Mouse (Mus musculus) kidney, embryonic 15.5 days (tissue): ENCODE measurements at regions not wholly inside any gene's neighbourhood (a gene's known extent, or its start where the extent isn't known, plus 50 kb on each side); places are given as distances from the start of the nearest gene placed in this dataset.
A peak's percentile ranks its signal among the peaks of the same experiment; 100 is the strongest.

ENCODE experiments used
- ATAC-seq: fragments of 200-750 bp; cut with Nextera tagmentation; replicated peaks from 2 replicates; pipeline ENCODE4 v1.8.0; 2017; ENCODE audit warnings: moderate TSS enrichment; ENCODE audit not compliant: low FRiP score
- H3K27ac ChIP-seq: fragments of 300-500 bp; sonication (generic); 2 replicates; pipeline ENCODE4 v1.5.1; 2015; ENCODE audit warnings: mild to moderate bottlenecking, inconsistent platforms
- H3K27me3 ChIP-seq: fragments of 300-500 bp; sonication (generic); 2 replicates; pipeline ENCODE4 v1.6.1; 2015; ENCODE audit warnings: inconsistent platforms
- H3K36me3 ChIP-seq: fragments of 300-500 bp; sonication (generic); 2 replicates; pipeline ENCODE4 v1.6.1; 2015; ENCODE audit warnings: inconsistent platforms
- H3K4me1 ChIP-seq: fragments of 300-500 bp; sonication (generic); 2 replicates; pipeline ENCODE4 v1.6.1; 2015; ENCODE audit warnings: inconsistent platforms
- H3K4me2 ChIP-seq: fragments of 300-500 bp; sonication (generic); 2 replicates; pipeline ENCODE4 v1.6.1; 2015; ENCODE audit warnings: moderate library complexity, mild to moderate bottlenecking, inconsistent platforms
- H3K4me3 ChIP-seq: fragments of 300-500 bp; sonication (generic); replicated peaks from 2 replicates; pipeline ENCODE4 v1.5.1; 2015; ENCODE audit warnings: mild to moderate bottlenecking, inconsistent platforms
- H3K9ac ChIP-seq: fragments of 300-500 bp; sonication (generic); 2 replicates; pipeline ENCODE4 v1.6.1; 2015; ENCODE audit warnings: mild to moderate bottlenecking, inconsistent platforms
- H3K9me3 ChIP-seq: fragments of 300-500 bp; sonication (generic); replicated peaks from 2 replicates; pipeline ENCODE4 v1.6.1; 2016; ENCODE audit warnings: inconsistent platforms
- WGBS: fragments of 180-500 bp; shearing (Covaris S2); methylation state at CpG from one replicate; pipeline ENCODE4 v1.1.7; 2015; ENCODE audit warnings: mixed read lengths; 5-methylcytosine and 5-hydroxymethylcytosine counted together

DNA sequence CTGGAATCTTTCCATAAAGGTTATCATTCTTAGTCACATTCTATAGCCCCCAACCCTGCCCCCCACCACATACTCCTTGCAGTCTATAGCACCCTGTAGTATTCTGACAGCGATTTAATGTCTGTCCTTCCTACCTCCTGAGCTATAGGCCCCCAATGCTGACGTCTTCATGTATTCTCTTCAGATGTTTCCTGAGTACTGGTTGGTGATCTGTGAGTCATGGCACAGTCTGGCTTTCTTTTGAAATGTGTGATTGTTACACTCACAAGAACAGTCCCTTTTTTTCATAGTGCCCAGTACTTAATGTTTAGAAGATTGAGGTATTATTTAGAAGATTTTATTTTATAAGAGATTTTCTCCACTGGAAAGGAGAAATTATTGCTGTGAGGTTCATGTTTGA is 634.6 kb upstream of the Zeb2 start:
- no peaks in the 10 kb centered on the region for H3K36me3 ChIP-seq
- H3K27ac ChIP-seq: no peak overlapping the region
- no peak overlapping the region for H3K4me2 ChIP-seq
- 80% methylated on average over 2 of the region's 2 CpGs for WGBS
- H3K27me3 ChIP-seq: no peaks in the 10 kb centered on the region
- H3K4me3 ChIP-seq: no peak overlapping the region
- no peak for ATAC-seq
- H3K4me1 ChIP-seq: no peaks in the 10 kb centered on the region
- H3K9ac ChIP-seq: no peak overlapping the region
- H3K9me3 ChIP-seq: no peaks in the 10 kb centered on the region

DNA sequence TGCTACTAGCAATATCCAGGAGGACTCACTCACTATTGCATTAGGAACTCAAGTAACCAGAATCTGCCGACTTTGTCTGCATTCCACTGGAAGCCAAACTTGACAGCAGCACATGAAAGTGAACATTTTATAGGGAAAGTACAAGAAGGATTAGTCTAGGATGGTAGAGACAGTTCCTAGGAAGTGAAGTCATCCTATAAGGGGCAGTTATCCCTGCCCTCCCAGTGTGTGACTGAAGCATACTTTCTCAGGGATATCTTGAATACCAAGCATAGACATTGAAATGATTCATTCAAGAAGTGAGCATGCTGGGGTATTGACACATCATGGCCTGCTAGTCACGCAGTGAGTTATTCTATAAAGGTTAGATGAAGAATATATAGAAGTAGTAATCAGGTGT is 632.2 kb upstream of the Zeb2 start:
- 83% methylated on average over 2 of the region's 2 CpGs for WGBS
- Histone ChIP-seq H3K9ac (no peak overlapping the region), H3K9me3 (no peaks in the 10 kb centered on the region), H3K36me3 (no peaks in the 10 kb centered on the region), H3K4me3 (no peak overlapping the region), H3K27ac (no peak overlapping the region), H3K4me2 (no peak overlapping the region), H3K4me1 (no peaks in the 10 kb centered on the region), H3K27me3 (no peaks in the 10 kb centered on the region)
- ATAC-seq: no peak

DNA sequence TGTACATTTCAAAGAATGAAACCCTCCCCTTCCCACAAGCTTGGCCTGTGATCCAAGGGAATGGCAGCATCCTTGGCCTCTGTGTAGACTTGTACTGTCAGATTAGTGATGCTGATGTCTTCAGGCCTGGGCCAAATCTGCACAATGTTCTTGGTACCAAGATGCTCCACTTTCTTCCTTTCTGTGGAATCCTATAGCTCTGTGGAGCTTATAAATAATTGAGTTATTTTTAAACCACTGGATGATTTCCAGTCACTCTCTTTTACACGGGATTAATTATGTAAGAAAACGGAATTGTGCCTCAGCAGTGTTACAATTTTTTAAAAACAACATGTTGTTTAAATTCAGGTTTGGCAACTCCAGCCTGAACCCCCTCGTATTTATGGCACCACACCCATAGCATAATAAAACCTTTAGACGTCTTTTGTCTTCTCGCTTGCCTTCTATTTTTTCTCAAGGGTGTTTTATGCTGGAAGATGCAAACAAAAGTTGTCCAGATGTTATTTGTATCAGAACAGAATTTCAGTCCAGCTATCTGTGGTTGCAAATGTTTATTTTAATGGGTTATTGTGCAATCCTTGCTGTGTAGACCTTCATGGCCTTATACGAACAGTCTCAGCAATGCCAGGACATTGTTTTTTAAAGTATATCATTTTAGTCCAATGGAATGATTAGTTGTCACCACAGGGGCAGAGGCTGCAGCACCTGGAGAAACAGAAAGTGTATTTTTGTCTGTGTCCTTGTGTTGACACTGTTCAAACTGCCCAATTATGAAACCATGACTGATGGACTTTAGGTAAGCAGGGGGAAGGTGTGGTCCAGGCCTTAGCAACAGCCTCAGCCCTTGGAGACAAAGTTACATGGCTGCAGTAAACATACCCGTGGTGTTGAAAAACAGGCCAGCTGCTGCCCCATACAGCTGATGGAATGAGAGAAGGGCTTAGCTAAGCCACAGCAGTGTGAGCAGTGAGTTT is 630.4 kb upstream of the Zeb2 start:
- H3K4me2 ChIP-seq: no peak overlapping the region
- H3K36me3 ChIP-seq: no peaks in the 10 kb centered on the region
- no peak overlapping the region for H3K9ac ChIP-seq
- H3K4me3 ChIP-seq: no peak overlapping the region
- no peaks in the 10 kb centered on the region for H3K27me3 ChIP-seq
- H3K4me1 ChIP-seq: no peaks in the 10 kb centered on the region
- ATAC-seq: no peak
- no peaks in the 10 kb centered on the region for H3K9me3 ChIP-seq
- 56% methylated on average over 7 of the region's 7 CpGs for WGBS
- H3K27ac ChIP-seq: no peak overlapping the region

DNA sequence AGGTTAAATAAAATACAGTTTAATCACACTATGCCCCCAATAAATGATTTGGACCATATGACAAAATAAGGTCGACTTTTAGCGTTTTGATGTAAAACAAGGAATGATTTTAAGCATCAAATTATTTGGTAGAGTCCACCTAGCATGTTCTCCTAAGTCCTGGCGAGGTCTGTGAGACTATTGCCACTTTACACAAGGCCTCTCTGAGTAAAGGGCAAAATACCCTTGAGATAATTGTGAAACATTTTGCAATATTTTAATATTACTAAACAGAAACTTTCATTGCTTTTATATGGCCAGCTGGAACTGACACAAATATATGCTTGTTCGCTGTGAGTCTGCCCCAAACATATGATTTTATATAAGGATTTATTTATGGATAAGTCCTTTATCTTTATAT is 629.4 kb upstream of the Zeb2 start:
- Histone ChIP-seq H3K4me2 (no peak overlapping the region), H3K4me1 (no peaks in the 10 kb centered on the region), H3K9ac (no peak overlapping the region), H3K27ac (no peak overlapping the region), H3K27me3 (no peaks in the 10 kb centered on the region), H3K4me3 (no peak overlapping the region), H3K36me3 (no peaks in the 10 kb centered on the region), H3K9me3 (no peaks in the 10 kb centered on the region)
- ATAC-seq: no peak
- 83% methylated on average over 4 of the region's 4 CpGs for WGBS

DNA sequence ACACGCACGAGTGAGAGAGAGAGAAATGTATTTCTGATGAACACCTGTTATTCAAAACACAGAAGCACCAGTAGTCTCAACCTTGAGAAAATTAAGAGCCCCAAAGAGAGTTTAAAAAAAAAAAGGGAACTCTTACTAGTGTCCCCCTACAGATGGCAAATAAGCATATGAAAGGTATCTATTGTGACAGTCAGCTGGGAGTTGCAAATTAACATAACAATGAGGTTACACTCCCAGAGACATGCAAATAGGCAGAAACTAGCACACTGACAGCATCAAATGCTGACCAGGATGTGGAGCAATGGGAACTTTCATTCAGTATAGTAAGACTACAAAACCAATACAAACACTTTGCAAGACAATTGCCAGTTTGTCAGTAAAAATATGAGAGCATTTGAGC is 619.1 kb upstream of the Zeb2 start:
- no peak overlapping the region for H3K4me3 ChIP-seq
- H3K4me1 ChIP-seq: no peaks in the 10 kb centered on the region

DNA sequence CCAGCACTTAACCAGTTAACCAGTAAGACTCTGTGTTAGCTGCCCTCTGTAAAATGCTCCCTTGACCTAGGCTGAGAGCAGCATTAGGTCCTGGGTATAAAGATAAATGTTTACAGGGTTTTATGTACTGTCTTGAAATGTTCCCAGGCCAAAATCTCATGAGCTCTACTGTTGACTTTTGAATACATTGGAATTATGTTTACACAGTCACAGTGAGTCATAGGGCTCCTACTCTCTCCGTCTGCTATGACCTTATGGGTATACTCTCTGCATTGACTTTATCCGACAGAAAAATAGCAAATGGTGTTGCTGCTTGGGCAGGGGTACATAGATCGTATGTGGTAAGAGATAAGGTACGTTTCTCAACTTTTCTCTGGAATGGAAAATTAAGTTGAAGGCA is 596.8 kb upstream of the Zeb2 start:
- no peak for ATAC-seq
- WGBS: 80% methylated on average over 4 of the region's 4 CpGs
- no peaks in the 10 kb centered on the region for H3K4me1 ChIP-seq
- H3K4me2 ChIP-seq: no peak overlapping the region
- H3K27me3 ChIP-seq: no peaks in the 10 kb centered on the region
- no peak overlapping the region for H3K27ac ChIP-seq
- H3K9me3 ChIP-seq: no peaks in the 10 kb centered on the region
- no peak overlapping the region for H3K4me3 ChIP-seq
- H3K9ac ChIP-seq: no peak overlapping the region
- H3K36me3 ChIP-seq: no peaks in the 10 kb centered on the region

More for the DNA sequence above, 619.1 kb upstream of the Zeb2 start:
- Histone ChIP-seq H3K9ac (no peak overlapping the region), H3K27ac (no peak overlapping the region), H3K27me3 (no peaks in the 10 kb centered on the region), H3K9me3 (no peaks in the 10 kb centered on the region), H3K36me3 (no peaks in the 10 kb centered on the region), H3K4me2 (no peak overlapping the region)
- no peak for ATAC-seq
- WGBS: 76% methylated on average over 2 of the region's 2 CpGs

GRCm38 (mm10) chr2:45707026-45707425 is 589.8 kb upstream of the Zeb2 start:
- Histone ChIP-seq H3K9ac (no peak overlapping the region), H3K27me3 (no peaks in the 10 kb centered on the region), H3K27ac (no peak overlapping the region), H3K4me2 (no peak overlapping the region), H3K4me1 (0 out of 2 replicates have a peak, but pooled peaks cover 4% of the 10 kb centered on the region), H3K36me3 (no peaks in the 10 kb centered on the region), H3K9me3 (no peaks in the 10 kb centered on the region), H3K4me3 (no peak overlapping the region)
- ATAC-seq: no peak

DNA sequence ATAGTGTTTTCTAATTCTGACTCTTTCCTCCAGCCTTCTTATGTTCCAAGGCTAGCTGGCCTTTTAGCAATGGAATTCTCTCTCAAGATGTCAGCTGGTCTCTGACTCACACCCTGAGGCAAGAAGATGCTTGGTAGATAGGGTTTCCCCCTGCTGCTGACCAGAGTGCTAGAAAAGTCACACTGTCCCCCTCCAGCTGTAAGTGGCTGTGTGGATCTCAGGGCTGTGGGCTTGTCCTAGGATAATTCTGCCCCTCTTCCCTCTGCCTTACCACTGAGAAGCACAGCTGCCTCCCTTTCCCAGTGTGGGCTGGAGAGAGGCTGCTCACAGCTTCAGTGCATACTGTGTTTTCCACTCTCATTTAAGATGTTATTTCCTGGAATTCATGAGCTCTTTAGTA is 585.3 kb upstream of the Zeb2 start:
- Histone ChIP-seq H3K4me3 (no peak overlapping the region), H3K4me2 (no peak overlapping the region), H3K9me3 (no peaks in the 10 kb centered on the region), H3K27ac (peak overlapping the region; percentile 66), H3K36me3 (no peaks in the 10 kb centered on the region), H3K4me1 (0 out of 2 replicates have a peak, but pooled peaks cover 4% of the 10 kb centered on the region), H3K9ac (no peak overlapping the region), H3K27me3 (no peaks in the 10 kb centered on the region)
- ATAC-seq: no peak

DNA sequence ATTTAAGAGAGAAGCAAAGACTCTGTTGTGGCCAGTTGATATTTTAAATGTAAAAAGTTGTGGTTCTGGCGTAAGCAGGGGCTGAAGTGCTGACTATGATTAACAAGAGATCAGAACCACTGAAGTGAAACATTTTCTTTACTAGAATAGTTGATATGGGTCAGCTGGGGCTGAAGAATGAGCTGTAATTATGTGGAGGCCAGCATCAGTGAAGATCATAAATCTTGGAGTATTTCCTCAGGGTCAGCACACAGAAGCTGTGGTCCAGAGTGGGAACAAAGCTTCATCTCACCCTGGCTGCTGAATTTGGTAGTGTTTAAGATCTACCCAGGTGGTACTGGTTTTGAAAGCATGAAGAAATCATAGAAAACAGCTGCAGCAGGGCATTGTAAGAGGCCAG is 583.4 kb upstream of the Zeb2 start:
- H3K4me2 ChIP-seq: no peak overlapping the region
- no peaks in the 10 kb centered on the region for H3K36me3 ChIP-seq
- no peak overlapping the region for H3K27ac ChIP-seq
- no peaks in the 10 kb centered on the region for H3K27me3 ChIP-seq
- H3K4me1 ChIP-seq: 0 out of 2 replicates have a peak, but pooled peaks cover 4% of the 10 kb centered on the region
- no peaks in the 10 kb centered on the region for H3K9me3 ChIP-seq
- WGBS: 30% methylated on average over 1 of the region's 1 CpGs
- ATAC-seq: 0 out of 2 replicates have a peak, but pooled peaks have one; percentile 18
- H3K4me3 ChIP-seq: no peak overlapping the region
- no peak overlapping the region for H3K9ac ChIP-seq

GRCm38 (mm10) chr2:45693291-45694020 is 576.3 kb upstream of the Zeb2 start:
- H3K4me2 ChIP-seq: no peak overlapping the region
- WGBS: 65% methylated on average over 8 of the region's 8 CpGs

GRCm38 (mm10) chr2:45692819-45693218 is 575.6 kb upstream of the Zeb2 start:
- Histone ChIP-seq H3K4me3 (no peak overlapping the region), H3K9me3 (no peaks in the 10 kb centered on the region), H3K36me3 (no peaks in the 10 kb centered on the region), H3K27ac (0 out of 2 replicates have a peak overlapping the region, but pooled peaks have one; percentile 10), H3K4me1 (no peaks in the 10 kb centered on the region), H3K27me3 (no peaks in the 10 kb centered on the region), H3K9ac (no peak overlapping the region), H3K4me2 (no peak overlapping the region)
- 80% methylated on average over 1 of the region's 1 CpGs for WGBS
- ATAC-seq: no peak

More at GRCm38 (mm10) chr2:45693291-45694020, 576.3 kb upstream of the Zeb2 start:
- Histone ChIP-seq H3K9me3 (no peaks in the 10 kb centered on the region), H3K27ac (0 out of 2 replicates have a peak overlapping the region, but pooled peaks have one; percentile 10), H3K36me3 (no peaks in the 10 kb centered on the region), H3K27me3 (no peaks in the 10 kb centered on the region), H3K4me1 (no peaks in the 10 kb centered on the region), H3K9ac (no peak overlapping the region), H3K4me3 (no peak overlapping the region)
- no peak for ATAC-seq

GRCm38 (mm10) chr2:45688996-45689395 is 571.8 kb upstream of the Zeb2 start:
- WGBS: 87% methylated on average over 1 of the region's 1 CpGs
- Histone ChIP-seq H3K9me3 (no peaks in the 10 kb centered on the region), H3K4me2 (no peak overlapping the region), H3K4me3 (no peak overlapping the region), H3K36me3 (no peaks in the 10 kb centered on the region), H3K4me1 (no peaks in the 10 kb centered on the region), H3K27me3 (no peaks in the 10 kb centered on the region), H3K9ac (no peak overlapping the region), H3K27ac (no peak overlapping the region)
- no peak for ATAC-seq
